In genomic region chr11:116531371-116532191, GRCm38 (mm10) we compare ENCODE assay signal across 1 mouse cellular context.
TF ChIP-seq lines count a peak whose summit lies in the region.

No protein-coding gene starts in this region.

TF ChIP-seq in CH12.LX, 34 proteins besides CTCF, POLR2A, EP300 and RAD21 (continued from another document):
- peak; percentile 28; the same call in 1 of the 2 replicates for TF ChIP-seq MEF2A (IDR thresholded peaks at IDR 0.05; ENCODE audit: borderline replicate concordance, low read depth, low read length)
- 0 out of 2 replicates have a peak, but pooled peaks have one; percentile 23 for TF ChIP-seq TCF12 (IDR thresholded peaks at IDR 0.05; ENCODE audit: low read depth, low read length)
